Mouse (Mus musculus): ENCODE measurements at regions not wholly inside any gene's neighbourhood (a gene's known extent, or its start where the extent isn't known, plus 50 kb on each side); places are given as distances from the start of the nearest gene placed in this dataset.

- no peak overlapping the region for H3K4me2 ChIP-seq
- H3K36me3 ChIP-seq (ENCODE audit: control insufficient read depth, insufficient read depth, low read length), result no peaks in the 10 kb centered on the region
- ATAC-seq (replicated peaks; ENCODE audit: insufficient number of reproducible peaks, low FRiP score, low TSS enrichment), result no peak
- H3K4me1 ChIP-seq (ENCODE audit: control insufficient read depth, insufficient read depth, low read length), result peaks cover 14% of the 10 kb centered on the region
- WGBS (ENCODE audit: insufficient replicate concordance), result 5% methylated on average over 5 of the region's 5 CpGs
- peak overlapping the region; percentile 56; the same call in 1 of the 2 replicates for H3K9ac ChIP-seq (ENCODE audit: low read depth, low read length)
- H3K4me3 ChIP-seq (ENCODE audit: low read depth, low read length), result no peak overlapping the region
- no peaks in the 10 kb centered on the region for H3K9me3 ChIP-seq (replicated peaks; ENCODE audit: control insufficient read depth, low read length)
- H3K27ac ChIP-seq (ENCODE audit: low read depth, low read length), result peak overlapping the region; percentile 70
- H3K27me3 ChIP-seq (ENCODE audit: control insufficient read depth, insufficient read depth, low read length), result no peaks in the 10 kb centered on the region
These were observed 127.4 kb upstream of the Lgalsl start for GRCm38 (mm10) chr11:20958233-20958632.

GRCm38 (mm10) chr11:20960066-20960465, 129.2 kb upstream of the Lgalsl start:
- no peak for ATAC-seq (replicated peaks; ENCODE audit: insufficient number of reproducible peaks, low FRiP score, low TSS enrichment)
- Histone ChIP-seq H3K4me2 (no peak overlapping the region), H3K9me3 (replicated peaks; ENCODE audit: control insufficient read depth, low read length) (no peaks in the 10 kb centered on the region), H3K27ac (ENCODE audit: low read depth, low read length) (no peak overlapping the region), H3K4me3 (ENCODE audit: low read depth, low read length) (no peak overlapping the region), H3K4me1 (ENCODE audit: control insufficient read depth, insufficient read depth, low read length) (peaks cover 14% of the 10 kb centered on the region), H3K36me3 (ENCODE audit: control insufficient read depth, insufficient read depth, low read length) (no peaks in the 10 kb centered on the region), H3K27me3 (ENCODE audit: control insufficient read depth, insufficient read depth, low read length) (no peaks in the 10 kb centered on the region), H3K9ac (ENCODE audit: low read depth, low read length) (no peak overlapping the region)
- WGBS (ENCODE audit: insufficient replicate concordance), result 85% methylated on average over 2 of the region's 2 CpGs

- Histone ChIP-seq H3K27me3 (ENCODE audit: control insufficient read depth, insufficient read depth, low read length) (no peaks in the 10 kb centered on the region), H3K4me2 (no peak overlapping the region), H3K36me3 (ENCODE audit: control insufficient read depth, insufficient read depth, low read length) (no peaks in the 10 kb centered on the region), H3K27ac (ENCODE audit: low read depth, low read length) (no peak overlapping the region), H3K4me1 (ENCODE audit: control insufficient read depth, insufficient read depth, low read length) (peaks cover 12% of the 10 kb centered on the region), H3K9ac (ENCODE audit: low read depth, low read length) (no peak overlapping the region), H3K9me3 (replicated peaks; ENCODE audit: control insufficient read depth, low read length) (no peaks in the 10 kb centered on the region), H3K4me3 (ENCODE audit: low read depth, low read length) (no peak overlapping the region)
- no peak for ATAC-seq (replicated peaks; ENCODE audit: insufficient number of reproducible peaks, low FRiP score, low TSS enrichment)
- WGBS (ENCODE audit: insufficient replicate concordance), result 49% methylated on average over 5 of the region's 5 CpGs
These were observed 129.9 kb upstream of the Lgalsl start for GRCm38 (mm10) chr11:20960750-20961149.

- no peaks in the 10 kb centered on the region for H3K9me3 ChIP-seq (replicated peaks; ENCODE audit: control insufficient read depth, low read length)
- 78% methylated on average over 2 of the region's 2 CpGs for WGBS (ENCODE audit: insufficient replicate concordance)
- no peaks in the 10 kb centered on the region for H3K36me3 ChIP-seq (ENCODE audit: control insufficient read depth, insufficient read depth, low read length)
- H3K4me1 ChIP-seq (ENCODE audit: control insufficient read depth, insufficient read depth, low read length), result peaks cover 11% of the 10 kb centered on the region
- no peak for ATAC-seq (replicated peaks; ENCODE audit: insufficient number of reproducible peaks, low FRiP score, low TSS enrichment)
- no peaks in the 10 kb centered on the region for H3K27me3 ChIP-seq (ENCODE audit: control insufficient read depth, insufficient read depth, low read length)
- H3K4me3 ChIP-seq (ENCODE audit: low read depth, low read length), result no peak overlapping the region
- H3K9ac ChIP-seq (ENCODE audit: low read depth, low read length), result no peak overlapping the region
- H3K4me2 ChIP-seq, result no peak overlapping the region
- no peak overlapping the region for H3K27ac ChIP-seq (ENCODE audit: low read depth, low read length)
These were observed 129.5 kb upstream of the Peli1 start for GRCm38 (mm10) chr11:20961626-20962025.

- Histone ChIP-seq H3K36me3 (ENCODE audit: control insufficient read depth, insufficient read depth, low read length) (no peaks in the 10 kb centered on the region), H3K4me3 (ENCODE audit: low read depth, low read length) (no peak overlapping the region), H3K4me1 (ENCODE audit: control insufficient read depth, insufficient read depth, low read length) (no peaks in the 10 kb centered on the region), H3K27ac (ENCODE audit: low read depth, low read length) (no peak overlapping the region), H3K9ac (ENCODE audit: low read depth, low read length) (no peak overlapping the region), H3K4me2 (no peak overlapping the region), H3K9me3 (replicated peaks; ENCODE audit: control insufficient read depth, low read length) (no peaks in the 10 kb centered on the region), H3K27me3 (ENCODE audit: control insufficient read depth, insufficient read depth, low read length) (no peaks in the 10 kb centered on the region)
- WGBS (ENCODE audit: insufficient replicate concordance), result 84% methylated on average over 8 of the region's 8 CpGs
- ATAC-seq (replicated peaks; ENCODE audit: insufficient number of reproducible peaks, low FRiP score, low TSS enrichment), result no peak
These were observed 125.4 kb upstream of the Peli1 start for GRCm38 (mm10) chr11:20965575-20966239.

GRCm38 (mm10) chr11:20967321-20967984, 123.6 kb upstream of the Peli1 start:
- no peak overlapping the region for H3K9ac ChIP-seq (ENCODE audit: low read depth, low read length)
- no peaks in the 10 kb centered on the region for H3K27me3 ChIP-seq (ENCODE audit: control insufficient read depth, insufficient read depth, low read length)
- ATAC-seq (replicated peaks; ENCODE audit: insufficient number of reproducible peaks, low FRiP score, low TSS enrichment), result no peak
- H3K27ac ChIP-seq (ENCODE audit: low read depth, low read length), result no peak overlapping the region
- WGBS (ENCODE audit: insufficient replicate concordance), result 60% methylated on average over 3 of the region's 3 CpGs
- no peaks in the 10 kb centered on the region for H3K4me1 ChIP-seq (ENCODE audit: control insufficient read depth, insufficient read depth, low read length)
- H3K9me3 ChIP-seq (replicated peaks; ENCODE audit: control insufficient read depth, low read length), result no peaks in the 10 kb centered on the region
- no peak overlapping the region for H3K4me2 ChIP-seq
- no peaks in the 10 kb centered on the region for H3K36me3 ChIP-seq (ENCODE audit: control insufficient read depth, insufficient read depth, low read length)
- no peak overlapping the region for H3K4me3 ChIP-seq (ENCODE audit: low read depth, low read length)

- H3K4me3 ChIP-seq (ENCODE audit: low read depth, low read length), result no peak overlapping the region
These were observed 122.8 kb upstream of the Peli1 start for GRCm38 (mm10) chr11:20968341-20968740.

GRCm38 (mm10) chr11:20973141-20973540, 118.0 kb upstream of the Peli1 start:
- no peak overlapping the region for H3K27ac ChIP-seq (ENCODE audit: low read depth, low read length)
- H3K36me3 ChIP-seq (ENCODE audit: control insufficient read depth, insufficient read depth, low read length), result no peaks in the 10 kb centered on the region
- H3K4me1 ChIP-seq (ENCODE audit: control insufficient read depth, insufficient read depth, low read length), result no peaks in the 10 kb centered on the region
- no peak overlapping the region for H3K9ac ChIP-seq (ENCODE audit: low read depth, low read length)
- ATAC-seq (replicated peaks; ENCODE audit: insufficient number of reproducible peaks, low FRiP score, low TSS enrichment), result no peak
- no peaks in the 10 kb centered on the region for H3K27me3 ChIP-seq (ENCODE audit: control insufficient read depth, insufficient read depth, low read length)
- no peaks in the 10 kb centered on the region for H3K9me3 ChIP-seq (replicated peaks; ENCODE audit: control insufficient read depth, low read length)
- H3K4me2 ChIP-seq, result no peak overlapping the region
- no peak overlapping the region for H3K4me3 ChIP-seq (ENCODE audit: low read depth, low read length)
- 73% methylated on average over 3 of the region's 3 CpGs for WGBS (ENCODE audit: insufficient replicate concordance)

More at GRCm38 (mm10) chr11:20968341-20968740, 122.8 kb upstream of the Peli1 start:
- H3K4me2 ChIP-seq, result no peak overlapping the region
- H3K9me3 ChIP-seq (replicated peaks; ENCODE audit: control insufficient read depth, low read length), result no peaks in the 10 kb centered on the region
- no peaks in the 10 kb centered on the region for H3K4me1 ChIP-seq (ENCODE audit: control insufficient read depth, insufficient read depth, low read length)
- H3K9ac ChIP-seq (ENCODE audit: low read depth, low read length), result no peak overlapping the region
- no peak for ATAC-seq (replicated peaks; ENCODE audit: insufficient number of reproducible peaks, low FRiP score, low TSS enrichment)
- no peaks in the 10 kb centered on the region for H3K36me3 ChIP-seq (ENCODE audit: control insufficient read depth, insufficient read depth, low read length)
- no peaks in the 10 kb centered on the region for H3K27me3 ChIP-seq (ENCODE audit: control insufficient read depth, insufficient read depth, low read length)
- 79% methylated on average over 2 of the region's 2 CpGs for WGBS (ENCODE audit: insufficient replicate concordance)
- no peak overlapping the region for H3K27ac ChIP-seq (ENCODE audit: low read depth, low read length)

GRCm38 (mm10) chr11:20981588-20981987, 109.5 kb upstream of the Peli1 start:
- Histone ChIP-seq H3K4me2 (no peak overlapping the region), H3K27ac (ENCODE audit: low read depth, low read length) (no peak overlapping the region), H3K36me3 (ENCODE audit: control insufficient read depth, insufficient read depth, low read length) (no peaks in the 10 kb centered on the region), H3K4me1 (ENCODE audit: control insufficient read depth, insufficient read depth, low read length) (peaks cover 8% of the 10 kb centered on the region), H3K27me3 (ENCODE audit: control insufficient read depth, insufficient read depth, low read length) (no peaks in the 10 kb centered on the region), H3K4me3 (ENCODE audit: low read depth, low read length) (no peak overlapping the region), H3K9ac (ENCODE audit: low read depth, low read length) (no peak overlapping the region), H3K9me3 (replicated peaks; ENCODE audit: control insufficient read depth, low read length) (no peaks in the 10 kb centered on the region)
- ATAC-seq (replicated peaks; ENCODE audit: insufficient number of reproducible peaks, low FRiP score, low TSS enrichment), result no peak
- 81% methylated on average over 2 of the region's 2 CpGs for WGBS (ENCODE audit: insufficient replicate concordance)

Measured in heart, embryonic 11.5 days (tissue).